Mouse (Mus musculus) stomach, postnatal 0 days (tissue): Measurements from ENCODE around the gene Nrxn3. TPM values are rescaled to one million over a fixed set of nuclear protein-coding genes. Genes with fewer than 3 reads are reported as not detected.

Source experiments
- ATAC-seq: fragments of 200-750 bp; cut with Nextera tagmentation; 2 replicates; pipeline ENCODE4 v1.8.0; 2017; ENCODE audit not compliant: low FRiP score, low TSS enrichment
- DNase-seq: peaks from one replicate; pipeline ENCODE4 v3.0.0-alpha.2; 2016; ENCODE audit warnings: low spot score
- H3K27ac ChIP-seq: fragments of 300-500 bp; sonication (generic); replicated peaks from 2 replicates; pipeline ENCODE4 v1.5.1; 2014; ENCODE audit warnings: mild to moderate bottlenecking, control low read depth
- H3K27me3 ChIP-seq: fragments of 300-500 bp; sonication (generic); 2 replicates; pipeline ENCODE4 v1.6.1; 2014; ENCODE audit warnings: low read length; ENCODE audit not compliant: control insufficient read depth, insufficient read depth
- H3K36me3 ChIP-seq: fragments of 300-500 bp; sonication (generic); 2 replicates; pipeline ENCODE4 v1.6.1; 2014; ENCODE audit warnings: low read length, mixed read lengths; ENCODE audit not compliant: control insufficient read depth, insufficient read depth
- H3K4me1 ChIP-seq: fragments of 300-500 bp; sonication (generic); replicated peaks from 2 replicates; pipeline ENCODE4 v1.6.1; 2014; ENCODE audit warnings: antibody characterized with exemption; ENCODE audit not compliant: control insufficient read depth, insufficient read depth
- H3K4me2 ChIP-seq: fragments of 300-500 bp; sonication (generic); replicated peaks from 2 replicates; pipeline ENCODE4 v1.6.1; 2014; ENCODE audit warnings: low read depth, mild to moderate bottlenecking, control low read depth, moderate library complexity
- H3K4me3 ChIP-seq: fragments of 300-500 bp; sonication (generic); 2 replicates; pipeline ENCODE4 v1.5.1; 2014; ENCODE audit warnings: low read depth, low read length, control low read depth
- H3K9ac ChIP-seq: fragments of 300-500 bp; sonication (generic); 2 replicates; pipeline ENCODE4 v1.6.1; 2014; ENCODE audit warnings: mild to moderate bottlenecking, low read length, control low read depth, mixed read lengths
- H3K9me3 ChIP-seq: fragments of 300-500 bp; sonication (generic); 2 replicates; pipeline ENCODE4 v1.6.1; 2016; ENCODE audit warnings: low read length; ENCODE audit not compliant: control insufficient read depth
- CTCF ChIP-seq: IDR thresholded peaks from 2 replicates; pipeline ENCODE4 v1.5.1; 2016; ENCODE audit warnings: antibody characterized with exemption, low read depth, mild to moderate bottlenecking, moderate library complexity
- EP300 ChIP-seq: optimal IDR thresholded peaks from 2 replicates; pipeline ENCODE3; 2016; ENCODE audit warnings: antibody characterized with exemption
- WGBS: fragments of 180-500 bp; shearing (Covaris S2); extraction: QIAGEN DNeasy Blood & Tissue Kit; methylation state at CpG from one replicate; pipeline ENCODE4 v1.1.7; 2014; 5-methylcytosine and 5-hydroxymethylcytosine counted together
- polyA plus RNA-seq: library from polyadenylated mRNA; unstranded; fragments of >200 nt; fragmentation: Nextera tagmentation; extraction: Ambion mirVana; gene quantifications from 2 replicates; pipeline ENCODE4 v1.2.1, GENCODE M21; 2015

Gene Nrxn3
- polyA plus RNA-seq, 1 experiment from 2014 or later = 1.0 TPM

- H3K4me2 ChIP-seq = no peak overlapping the region
- no peak overlapping the region for H3K27ac ChIP-seq
- no peak for ATAC-seq
- H3K9me3 ChIP-seq = no peaks in the 10 kb centered on the region
- H3K9ac ChIP-seq = no peak overlapping the region
- no peak overlapping the region for H3K4me3 ChIP-seq
- WGBS = 61% methylated on average over 3 of the region's 3 CpGs
- TF ChIP-seq CTCF (peak; percentile 68), EP300 (no peak)
- H3K27me3 ChIP-seq = no peaks in the 10 kb centered on the region
- no peaks in the 10 kb centered on the region for H3K4me1 ChIP-seq
- no peak for DNase-seq
- no peaks in the 10 kb centered on the region for H3K36me3 ChIP-seq
Measured at GRCm38 (mm10) chr12:89808217-89808616, 1085.5 kb downstream of the Nrxn3 start.

- no peak for DNase-seq
- H3K27ac ChIP-seq = no peak overlapping the region
- no peaks in the 10 kb centered on the region for H3K27me3 ChIP-seq
- H3K9me3 ChIP-seq = no peaks in the 10 kb centered on the region
- H3K9ac ChIP-seq = no peak overlapping the region
- H3K4me2 ChIP-seq = no peak overlapping the region
- TF ChIP-seq CTCF = no peak
- TF ChIP-seq EP300 = no peak
- no peaks in the 10 kb centered on the region for H3K36me3 ChIP-seq
- WGBS = 70% methylated on average over 5 of the region's 5 CpGs
- ATAC-seq = no peak
- H3K4me3 ChIP-seq = no peak overlapping the region
- no peaks in the 10 kb centered on the region for H3K4me1 ChIP-seq
Measured at GRCm38 (mm10) chr12:89810146-89810545, 1087.5 kb downstream of the Nrxn3 start.

- under 1% methylated on average over 36 of the region's 36 CpGs for WGBS
- H3K27me3 ChIP-seq = no peaks in the 10 kb centered on the region
- H3K27ac ChIP-seq = no peak overlapping the region
- ATAC-seq (peak; percentile 100), DNase-seq (peak; percentile 88)
- no peaks in the 10 kb centered on the region for H3K9me3 ChIP-seq
- H3K4me3 ChIP-seq = peak overlapping the region; percentile 46
- no peak for TF ChIP-seq EP300
- TF ChIP-seq CTCF = peak; percentile 33; the same call in 1 of the 2 replicates
- H3K36me3 ChIP-seq = no peaks in the 10 kb centered on the region
- no peaks in the 10 kb centered on the region for H3K4me1 ChIP-seq
- H3K4me2 ChIP-seq = peak overlapping the region; percentile 83
- H3K9ac ChIP-seq = peak overlapping the region; percentile 38
Measured at GRCm38 (mm10) chr12:89811815-89812549, 1089.3 kb downstream of the Nrxn3 start.

- Histone ChIP-seq H3K4me2 (peak overlapping the region; percentile 83), H3K36me3 (no peaks in the 10 kb centered on the region), H3K27ac (no peak overlapping the region), H3K4me3 (peak overlapping the region; percentile 46), H3K4me1 (no peaks in the 10 kb centered on the region), H3K9me3 (no peaks in the 10 kb centered on the region), H3K27me3 (no peaks in the 10 kb centered on the region), H3K9ac (peak overlapping the region; percentile 27; the same call in 1 of the 2 replicates)
- under 1% methylated on average over 17 of the region's 17 CpGs for WGBS
- peak; percentile 14 for DNase-seq
- no peak for TF ChIP-seq EP300
- no peak for TF ChIP-seq CTCF
- no peak for ATAC-seq
Measured at GRCm38 (mm10) chr12:89812550-89813207, 1090.0 kb downstream of the Nrxn3 start.

- peak overlapping the region; percentile 46; the same call in 1 of the 2 replicates for H3K4me3 ChIP-seq
- no peaks in the 10 kb centered on the region for H3K27me3 ChIP-seq
- no peak overlapping the region for H3K9ac ChIP-seq
- no peak overlapping the region for H3K27ac ChIP-seq
- no peaks in the 10 kb centered on the region for H3K36me3 ChIP-seq
- 16% methylated on average over 13 of the region's 13 CpGs for WGBS
- ATAC-seq (no peak), DNase-seq (no peak)
- H3K9me3 ChIP-seq = no peaks in the 10 kb centered on the region
- H3K4me1 ChIP-seq = no peaks in the 10 kb centered on the region
- peak overlapping the region; percentile 83; the same call in 1 of the 2 replicates for H3K4me2 ChIP-seq
- TF ChIP-seq EP300 (no peak), CTCF (no peak)
Measured at GRCm38 (mm10) chr12:89813294-89813693, 1090.6 kb downstream of the Nrxn3 start.

- Histone ChIP-seq H3K27me3 (no peaks in the 10 kb centered on the region), H3K9ac (no peak overlapping the region), H3K9me3 (no peaks in the 10 kb centered on the region), H3K36me3 (no peaks in the 10 kb centered on the region), H3K4me1 (no peaks in the 10 kb centered on the region), H3K27ac (no peak overlapping the region), H3K4me2 (no peak overlapping the region), H3K4me3 (no peak overlapping the region)
- DNase-seq (no peak), ATAC-seq (no peak)
- 77% methylated on average over 5 of the region's 5 CpGs for WGBS
- TF ChIP-seq CTCF (no peak), EP300 (no peak)
Measured at GRCm38 (mm10) chr12:89813718-89814117, 1091.0 kb downstream of the Nrxn3 start.
